Mouse (Mus musculus) cerebellum, postnatal 10 days (tissue): ENCODE measurements around the gene Spred2.

Source experiments
- DNase-seq, 2 experiments: peaks; one replicate each; pipeline ENCODE4 v3.0.0; 2021; ENCODE audit warnings: mixed read lengths in 2 of 2

Spred2 gene

DNA sequence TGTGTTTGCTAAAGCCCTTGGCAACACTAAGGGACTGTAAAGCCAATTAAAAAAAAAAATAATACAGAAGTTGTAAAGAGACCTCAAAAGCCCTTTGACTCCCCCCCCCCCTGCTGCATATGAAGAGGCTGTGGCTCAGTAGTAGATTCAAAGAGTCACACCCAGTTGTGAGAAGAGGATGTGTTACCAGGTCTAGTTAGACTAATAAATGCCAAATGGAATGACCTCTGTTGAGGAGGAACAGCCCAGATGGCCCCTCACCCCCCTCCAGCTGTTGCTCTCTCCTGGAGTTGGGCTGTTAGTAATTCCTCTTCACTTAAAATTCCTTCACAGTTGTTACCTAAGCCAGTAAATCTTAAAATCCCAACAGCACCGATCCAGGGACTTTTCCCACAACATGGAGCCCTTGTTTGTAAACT is 62.3 kb downstream of the Spred2 start:
- DNase-seq: no peak

DNA sequence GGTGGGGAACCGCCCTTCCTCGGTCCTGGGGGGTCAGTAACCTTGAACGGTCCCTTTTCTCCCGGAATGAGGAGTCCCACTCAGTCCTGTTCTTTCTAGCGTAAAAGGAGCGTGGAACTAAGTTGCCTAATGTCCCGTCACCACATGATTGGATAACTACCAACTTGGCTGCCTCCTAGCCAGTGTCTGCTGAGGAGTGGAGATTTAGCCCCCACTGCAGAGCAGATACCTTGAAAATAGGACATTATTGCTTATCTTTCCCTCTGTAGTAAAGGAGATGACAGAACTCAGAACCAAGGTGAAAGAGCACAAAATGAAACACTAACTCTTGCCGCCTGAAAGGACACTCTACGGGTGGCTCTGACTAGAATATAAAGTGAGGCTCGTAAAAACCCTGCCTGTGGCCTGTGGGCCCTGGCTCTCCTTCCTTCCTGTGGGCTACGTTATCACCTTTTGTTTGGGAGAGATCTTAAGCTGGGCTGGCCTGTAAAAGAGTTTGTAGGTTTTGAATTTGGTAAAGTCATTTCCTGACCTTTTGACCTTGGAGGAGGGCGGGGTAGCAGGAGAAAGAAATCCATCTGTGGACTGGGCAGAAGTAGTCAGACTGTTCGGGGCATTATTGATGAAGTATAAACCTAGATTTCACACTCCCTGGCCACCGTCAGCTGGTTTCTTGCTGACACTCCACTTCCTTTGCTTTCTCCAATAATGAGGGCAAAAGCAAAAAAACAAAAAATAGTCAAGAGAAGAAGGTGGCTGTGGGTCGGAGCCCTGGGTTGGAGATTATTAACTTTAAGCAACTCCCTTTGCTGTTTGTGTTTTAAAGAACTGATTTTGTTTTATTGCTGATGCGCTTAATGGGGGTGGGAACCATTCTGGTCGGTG is 62.9 kb downstream of the Spred2 start:
- peak; percentile 54 to 64 for DNase-seq

GRCm38 (mm10) chr11:19987756-19988091 is 63.5 kb downstream of the Spred2 start:
- no peak for DNase-seq

- DNase-seq: no peak
These were observed 64.0 kb downstream of the Spred2 start for GRCm38 (mm10) chr11:19988224-19988623.

DNA sequence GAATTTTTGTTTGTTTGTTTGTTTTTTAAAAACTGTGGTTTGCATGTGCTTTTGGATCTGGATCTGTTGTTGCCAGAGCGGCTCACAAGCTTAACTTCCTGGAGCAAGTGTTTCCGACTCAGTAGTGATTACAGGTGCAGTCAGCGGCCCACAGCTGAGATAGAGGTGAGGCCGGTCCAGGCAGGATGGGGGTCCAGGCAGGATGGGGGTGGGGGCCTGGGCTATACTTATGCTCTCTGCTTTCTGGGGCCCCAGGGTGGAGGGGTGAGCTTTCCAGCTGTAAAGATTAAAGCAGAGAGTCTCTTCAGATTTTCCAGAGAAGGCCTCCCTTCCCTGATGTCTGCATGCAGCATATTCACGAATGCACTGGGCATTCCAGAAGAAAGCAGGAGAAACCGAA is 64.5 kb downstream of the Spred2 start:
- DNase-seq: no peak

GRCm38 (mm10) chr11:19989141-19989910 is 65.2 kb downstream of the Spred2 start:
- no peak for DNase-seq

DNA sequence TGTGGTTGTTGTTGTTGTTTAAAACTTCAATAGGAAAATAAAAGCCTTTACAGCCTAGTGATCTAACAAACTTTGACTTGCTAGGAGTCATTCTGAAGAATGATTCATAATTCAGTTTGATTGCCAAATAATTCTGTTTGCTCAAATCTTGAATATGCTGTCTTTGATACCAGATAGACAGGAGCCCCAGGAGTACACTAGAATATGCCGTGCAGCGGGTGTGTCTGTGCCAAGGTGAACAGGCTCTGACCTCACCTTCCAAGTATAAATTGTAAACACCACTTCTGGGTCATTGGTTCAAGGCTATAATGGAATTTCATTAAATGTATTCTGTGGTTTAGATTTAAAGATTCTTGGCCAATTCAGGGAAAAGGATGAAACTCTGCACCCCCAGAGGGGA is 66.6 kb downstream of the Spred2 start:
- DNase-seq: no peak

GRCm38 (mm10) chr11:19991303-19991976 is 67.3 kb downstream of the Spred2 start:
- DNase-seq: peak; percentile 56 to 64

DNA sequence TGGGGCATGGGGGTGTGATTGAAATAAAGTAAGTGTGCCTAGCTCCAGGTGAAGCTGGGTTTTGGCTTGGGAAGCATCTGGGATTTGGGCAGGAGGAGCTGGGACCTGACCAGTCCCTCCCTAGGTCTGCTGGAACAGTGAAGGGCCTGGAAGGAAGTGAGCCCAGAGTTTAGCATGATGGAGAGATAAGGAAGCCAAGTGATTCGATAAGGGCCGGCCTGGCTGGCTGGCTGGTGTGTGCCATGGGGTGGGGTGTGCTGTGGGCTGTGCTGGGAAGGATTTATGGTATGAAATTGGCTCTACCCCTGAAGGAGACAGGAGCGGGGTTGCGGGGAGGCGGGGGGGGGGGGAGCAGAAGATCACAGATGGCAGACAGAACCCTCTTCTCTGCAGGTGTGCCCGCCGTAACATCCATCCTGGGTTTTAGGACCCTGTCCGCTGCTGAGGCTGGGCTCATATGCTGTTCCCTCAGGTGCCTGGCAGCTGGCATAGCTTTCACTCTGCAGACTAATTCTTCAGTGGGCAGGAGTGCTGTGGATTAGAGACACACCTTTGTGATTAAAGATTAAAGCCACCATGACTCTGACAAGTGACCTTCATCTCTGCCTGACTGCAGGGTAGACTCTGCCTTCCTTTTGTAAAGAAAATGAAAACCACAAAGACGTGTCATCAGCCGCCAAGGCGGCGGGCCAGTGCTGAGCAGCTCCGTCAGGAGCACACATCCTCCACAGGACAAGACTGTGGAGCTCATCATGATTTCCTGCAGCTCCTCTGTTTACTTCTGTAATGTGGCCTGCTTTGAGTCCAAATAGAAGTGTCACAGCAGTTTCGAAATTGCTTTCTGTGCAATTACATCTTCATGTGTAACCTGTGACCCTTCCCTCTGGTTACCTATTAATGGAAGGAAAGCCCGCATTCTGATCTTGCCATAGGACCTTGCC is 68.4 kb downstream of the Spred2 start:
- peak; percentile 50 to 66 for DNase-seq

DNA sequence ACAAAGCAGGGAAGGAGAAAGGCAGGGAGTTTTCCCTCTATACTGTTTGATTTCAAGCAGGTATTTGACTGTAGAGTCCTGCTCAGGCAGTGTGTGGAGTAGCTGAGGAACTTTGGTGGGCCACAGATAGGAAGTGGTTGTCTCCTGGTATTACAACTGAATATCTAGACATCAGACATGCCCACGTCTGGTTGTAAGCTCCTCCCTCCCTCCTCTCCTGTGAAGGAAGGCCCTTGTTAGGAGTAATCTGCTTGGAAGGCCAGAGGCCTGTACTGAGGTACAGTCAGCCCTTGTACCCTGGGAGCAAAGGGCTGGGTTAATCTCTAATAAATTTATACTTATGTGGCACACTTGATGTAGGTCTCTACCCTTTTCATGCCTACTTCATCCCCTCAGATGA is 69.6 kb downstream of the Spred2 start:
- no peak for DNase-seq

DNA sequence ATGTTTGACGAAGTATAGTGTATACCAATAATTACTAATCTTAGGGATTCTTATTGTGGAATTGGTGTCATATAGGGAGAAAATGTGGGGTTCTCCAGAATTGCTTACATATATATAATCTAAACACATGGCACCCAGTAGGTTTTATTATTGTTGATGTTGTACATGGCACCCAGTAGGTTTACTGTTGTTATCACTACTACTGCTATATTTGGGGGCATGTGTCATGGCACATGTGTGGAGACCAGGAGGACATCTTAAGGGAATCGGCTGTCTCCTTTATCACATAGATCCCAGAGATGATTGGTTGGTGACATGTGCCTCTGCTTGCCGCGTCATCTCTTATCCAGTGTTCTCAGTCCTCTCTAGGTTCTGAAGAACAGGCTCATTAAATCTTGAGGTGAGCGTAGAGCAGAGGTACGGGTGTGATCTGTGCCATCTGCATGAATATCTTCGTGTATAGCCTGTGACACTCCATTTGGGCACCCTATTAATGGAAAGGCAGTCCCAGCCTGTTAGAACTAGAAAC is 70.2 kb downstream of the Spred2 start:
- no peak for DNase-seq

GRCm38 (mm10) chr11:19997940-19998339 is 73.8 kb downstream of the Spred2 start:
- DNase-seq: no peak

DNA sequence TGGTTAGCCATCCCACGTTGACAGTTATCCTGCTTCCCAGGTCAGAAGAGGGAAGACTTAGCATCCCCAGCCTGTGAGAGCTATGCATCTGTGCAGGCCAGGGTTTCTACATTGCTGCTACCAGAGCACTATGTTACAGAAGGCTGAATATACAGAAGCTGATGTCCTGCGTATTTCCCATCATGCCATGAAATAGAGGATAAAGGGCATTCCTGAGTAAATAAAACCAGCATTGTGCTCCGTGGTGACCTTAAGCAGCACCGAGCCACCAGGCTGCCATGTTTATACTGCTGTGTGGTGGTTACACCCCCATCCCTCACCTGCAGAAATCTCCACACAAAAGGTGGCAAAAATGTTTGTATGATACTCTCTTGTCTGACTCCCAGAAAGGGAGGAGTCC is 78.7 kb downstream of the Spred2 start:
- no peak for DNase-seq

DNA sequence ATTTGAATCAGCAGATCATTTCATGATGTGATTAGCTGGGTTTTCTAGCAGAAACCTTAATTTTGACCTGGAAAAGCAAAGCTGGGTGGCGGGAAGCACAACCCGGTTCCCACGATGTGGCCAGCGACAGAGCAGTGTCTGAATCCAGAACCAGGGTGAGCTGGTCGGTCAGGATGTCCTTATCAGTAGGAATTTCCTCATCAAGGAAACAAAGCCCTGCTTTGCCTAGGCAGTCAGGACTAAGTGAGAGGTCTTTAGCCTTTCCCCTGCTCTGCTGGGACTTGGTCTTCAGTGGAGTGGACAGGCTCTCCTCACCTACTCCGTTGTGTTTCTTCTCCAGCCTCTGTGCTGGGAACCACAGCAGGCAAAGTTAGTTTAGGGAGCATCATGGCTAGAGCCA is 83.5 kb downstream of the Spred2 start:
- no peak for DNase-seq

GRCm38 (mm10) chr11:20011210-20011978 is 87.2 kb downstream of the Spred2 start:
- no peak for DNase-seq

GRCm38 (mm10) chr11:20013366-20013765 is 89.2 kb downstream of the Spred2 start:
- DNase-seq: no peak

GRCm38 (mm10) chr11:20017937-20018336 is 93.8 kb downstream of the Spred2 start:
- DNase-seq: no peak

DNA sequence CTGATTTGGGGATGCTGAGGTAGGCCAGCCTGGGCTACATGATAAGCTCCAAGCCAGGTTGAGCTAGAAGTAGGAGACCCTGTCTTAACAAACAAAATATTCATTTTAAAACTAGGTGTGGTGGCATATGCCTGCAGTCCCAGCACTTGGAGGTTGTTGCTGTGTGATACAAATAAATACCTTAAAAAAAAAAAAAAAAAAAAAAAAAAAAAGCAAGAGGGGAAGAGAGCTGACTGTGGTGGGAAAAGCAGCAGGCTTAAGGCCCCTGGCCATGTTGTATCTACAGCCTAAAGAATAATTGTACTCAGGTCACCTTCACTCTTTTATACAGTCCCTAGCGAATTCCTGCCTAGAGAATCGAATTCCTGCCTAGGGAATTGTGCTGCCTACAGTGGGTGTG is 94.7 kb downstream of the Spred2 start:
- DNase-seq: no peak

- peak in 1 of 2 experiments; percentile 45 for DNase-seq
These were observed 96.5 kb downstream of the Spred2 start for GRCm38 (mm10) chr11:20020720-20021119.

GRCm38 (mm10) chr11:20022462-20022861 is 98.3 kb downstream of the Spred2 start:
- no peak for DNase-seq

DNA sequence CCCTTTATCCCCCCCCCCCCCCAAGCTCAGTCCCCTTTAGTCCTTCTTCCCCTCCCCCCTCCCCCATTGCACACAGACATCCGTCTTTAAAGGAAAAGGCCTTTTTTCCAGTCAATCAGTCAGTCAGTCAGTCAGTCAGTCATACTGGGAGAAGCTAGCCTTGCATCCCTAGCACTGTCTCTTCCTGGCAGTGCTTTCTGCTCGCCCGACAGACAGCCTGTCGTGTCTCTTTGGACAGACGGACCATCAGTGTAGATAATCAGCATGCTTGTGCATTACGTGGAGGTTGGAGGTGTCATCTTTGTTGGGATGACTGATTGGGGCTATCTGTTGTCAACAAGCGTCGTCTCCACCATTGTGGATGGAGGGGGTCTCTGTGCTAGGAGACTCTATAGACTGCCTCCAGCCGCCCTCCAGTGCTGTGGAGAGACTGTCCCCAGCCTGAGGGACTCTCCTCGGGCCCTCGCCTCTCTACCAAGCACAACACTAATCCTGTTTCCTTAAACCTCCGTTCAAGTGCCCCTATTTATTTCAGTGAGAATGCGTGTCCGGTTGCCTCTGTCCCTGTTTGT is 98.8 kb downstream of the Spred2 start:
- DNase-seq: no peak
